Mouse (Mus musculus) mesoderm, embryonic 11.5 days (tissue): ENCODE measurements around the gene Inip.

ENCODE experiments used
- DNase-seq: peaks from one replicate; pipeline ENCODE4 v3.0.0-alpha.2; 2012; ENCODE audit warnings: low read depth, low spot score

Inip gene

GRCm38 (mm10) chr4:59801489-59801888 lies at the start of gene Inip:
TSS of gene Inip (minus strand) at chr4:59801589.
- no peak for DNase-seq

DNA sequence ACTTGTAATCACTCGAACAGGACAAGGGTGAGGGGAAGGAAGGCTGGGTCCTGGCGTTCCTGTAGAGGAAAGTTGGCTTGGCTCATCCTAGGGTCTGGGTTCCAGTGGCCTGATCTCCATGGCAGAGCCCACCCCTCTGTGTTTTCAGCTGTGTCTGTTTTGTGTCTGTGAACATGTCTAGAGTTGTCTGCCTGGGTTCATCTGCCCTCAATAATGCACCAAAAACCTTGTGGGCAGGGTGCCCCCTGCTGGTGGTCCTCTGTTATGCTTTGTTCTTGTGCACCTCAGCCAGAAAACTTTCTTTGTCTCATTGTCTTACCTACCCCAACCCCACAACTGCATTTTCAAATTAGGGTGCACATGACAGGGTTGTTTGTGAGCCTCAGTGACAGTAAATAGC lies 48.8 kb upstream of the Inip start:
- DNase-seq, result peak; percentile 78

- DNase-seq, result no peak
Observed at GRCm38 (mm10) chr4:59847447-59847846, 46.1 kb upstream of the Inip start.

DNA sequence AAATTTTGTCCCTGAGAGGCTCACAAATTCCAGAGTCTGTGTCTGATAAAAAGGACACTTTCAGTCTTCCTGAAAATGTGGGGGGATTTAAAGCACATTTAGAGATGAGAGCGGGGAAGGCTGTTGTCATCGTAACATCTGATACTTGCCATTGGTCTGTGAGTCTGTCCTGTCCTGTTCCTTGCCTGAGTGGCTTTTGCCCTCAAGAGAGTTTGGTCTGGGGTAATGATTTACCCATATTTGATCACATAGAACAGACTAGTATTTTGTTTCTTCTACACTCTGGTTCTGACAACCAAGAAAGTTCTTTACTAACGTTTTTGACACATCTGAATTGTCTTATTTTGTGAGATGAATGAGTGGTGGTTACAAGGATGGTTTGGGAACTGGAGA lies 43.9 kb upstream of the Inip start:
- DNase-seq, result no peak

DNA sequence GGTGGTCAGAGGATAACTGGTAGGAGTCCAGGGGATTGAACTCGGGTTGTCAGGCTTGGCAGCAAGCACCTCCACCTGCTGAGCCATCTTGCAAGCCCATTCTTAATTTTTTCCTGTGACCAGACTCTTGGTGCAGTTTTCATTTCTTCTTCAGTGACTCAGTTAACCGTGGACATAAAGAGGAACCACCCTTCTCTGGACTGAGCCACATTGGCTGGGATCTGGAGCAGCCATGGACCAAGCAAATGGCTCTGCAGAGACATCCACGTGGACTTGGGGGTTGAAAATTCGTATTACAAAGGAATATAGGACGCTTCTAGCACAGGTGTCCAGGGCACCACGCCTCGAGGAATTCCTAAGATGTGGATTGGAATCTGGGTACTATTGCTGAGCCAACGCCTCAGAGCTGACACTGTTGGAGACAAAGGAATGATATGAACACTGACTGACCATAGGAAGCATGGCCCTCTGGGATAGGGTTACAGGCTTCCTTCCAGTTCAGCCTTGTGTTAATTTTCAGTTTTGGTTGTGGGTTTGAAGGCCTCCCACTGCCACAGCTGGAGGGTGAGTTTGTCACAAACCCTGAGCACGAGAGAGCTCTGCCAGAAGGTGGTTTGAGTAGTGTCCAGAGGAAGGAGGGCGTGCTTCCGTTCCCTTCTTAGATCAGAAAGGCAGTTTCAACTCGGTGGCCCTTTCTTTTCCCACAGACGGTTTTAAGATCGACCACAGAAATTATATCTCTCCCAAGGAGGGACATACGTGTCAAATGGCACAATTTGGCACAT lies 43.3 kb upstream of the Inip start:
- no peak for DNase-seq

- no peak for DNase-seq
Observed at GRCm38 (mm10) chr4:59837659-59838058, 36.3 kb upstream of the Inip start.

DNA sequence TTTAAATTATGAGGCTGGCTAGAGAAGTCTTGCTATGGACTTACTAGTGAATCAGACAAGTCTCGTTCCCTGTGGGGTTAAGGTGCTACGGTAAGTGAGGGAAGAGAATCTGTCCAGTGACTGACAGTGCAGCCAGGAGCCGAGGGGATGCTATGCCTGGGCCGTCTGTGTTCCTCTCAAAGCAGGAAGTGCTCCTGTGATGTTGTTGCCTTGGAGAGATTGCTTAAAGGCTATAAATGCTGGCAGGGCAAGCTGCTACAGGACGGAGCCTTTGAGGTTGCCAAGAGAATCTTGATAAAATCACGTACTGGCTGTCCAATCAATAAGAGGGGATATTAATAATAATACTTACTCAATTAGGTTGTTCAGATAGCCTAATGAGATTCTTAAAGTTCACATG lies 31.4 kb upstream of the Inip start:
- DNase-seq, result no peak

DNA sequence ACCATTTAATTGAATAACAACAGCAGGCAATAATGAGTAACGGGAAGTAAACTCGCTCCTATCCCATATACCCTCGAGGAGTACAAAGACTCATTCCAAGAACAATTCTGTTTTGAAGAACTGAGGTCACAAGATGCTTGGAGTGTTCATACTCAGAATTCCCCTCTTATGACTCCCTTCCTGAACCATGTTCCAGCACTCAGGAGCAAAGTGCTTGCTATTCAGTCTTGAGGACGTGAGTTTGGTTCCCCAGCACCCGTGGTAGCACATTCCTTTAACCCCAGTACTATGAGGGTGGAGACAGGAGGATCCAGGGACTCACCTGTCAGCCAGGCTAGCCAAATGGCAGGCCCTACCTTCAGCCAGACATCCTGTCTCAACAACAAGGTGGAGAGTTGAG lies 29.6 kb upstream of the Inip start:
- no peak for DNase-seq

DNA sequence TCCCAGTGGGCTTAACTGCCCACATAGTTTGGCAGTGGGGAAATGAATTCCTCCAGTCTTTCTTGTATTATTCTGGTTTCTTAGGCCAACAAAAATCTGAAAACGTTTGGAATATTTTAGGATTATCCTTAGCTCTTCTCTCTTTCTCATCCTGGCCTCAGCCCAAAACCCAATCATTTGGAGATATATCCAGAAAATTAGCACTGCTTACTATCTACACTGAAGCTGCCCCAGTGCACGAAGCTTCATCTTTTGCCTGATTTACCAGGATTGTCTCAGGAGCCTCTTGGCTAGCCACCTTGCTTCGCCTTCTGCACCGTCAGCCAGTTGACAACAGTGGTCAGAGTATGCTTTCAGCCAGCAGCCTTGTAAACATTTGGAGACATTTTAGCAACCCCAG lies 27.7 kb upstream of the Inip start:
- no peak for DNase-seq

GRCm38 (mm10) chr4:59826381-59826780 lies 25.0 kb upstream of the Inip start:
- DNase-seq, result no peak

GRCm38 (mm10) chr4:59825634-59826033 lies 24.2 kb upstream of the Inip start:
- no peak for DNase-seq

DNA sequence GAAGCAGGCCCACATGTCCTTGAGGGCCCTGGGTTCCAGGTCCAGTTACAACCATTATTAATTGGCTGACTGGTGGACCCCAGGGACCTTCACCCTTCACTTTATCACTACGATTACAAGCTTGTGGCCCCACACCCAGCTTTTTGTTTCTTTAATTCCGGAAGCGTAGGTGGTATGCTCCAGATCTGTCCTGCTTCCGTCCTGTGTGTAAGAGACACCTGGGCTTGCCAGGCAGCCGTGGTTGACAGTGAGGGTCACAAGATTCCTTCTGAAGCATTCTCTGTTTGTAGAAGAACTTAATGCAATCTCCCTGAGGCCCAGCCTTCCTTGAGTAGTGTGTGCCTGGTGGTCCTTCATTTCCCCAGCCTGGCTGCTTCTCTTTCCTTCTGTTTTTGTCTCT lies 23.5 kb upstream of the Inip start:
- no peak for DNase-seq

DNA sequence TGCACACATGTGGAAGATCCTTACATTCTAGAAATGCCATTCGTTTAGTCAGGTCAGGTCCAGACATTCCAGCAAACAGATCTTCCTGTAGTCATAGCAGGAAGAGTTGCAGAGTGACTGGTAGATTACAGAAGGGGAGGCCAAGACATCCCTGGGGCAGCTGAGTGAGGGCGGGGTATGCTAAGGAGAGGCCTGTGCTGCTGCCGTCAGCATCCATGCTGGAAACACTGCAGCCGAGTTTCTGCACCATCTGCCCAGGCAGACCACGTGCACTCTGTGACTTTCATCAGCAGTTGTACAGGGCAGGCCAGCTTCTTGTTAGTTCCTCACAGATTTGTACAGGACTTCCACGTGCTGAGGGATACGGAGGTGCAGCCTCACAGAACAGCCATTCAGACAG lies 22.1 kb upstream of the Inip start:
- peak; percentile 28 for DNase-seq

DNA sequence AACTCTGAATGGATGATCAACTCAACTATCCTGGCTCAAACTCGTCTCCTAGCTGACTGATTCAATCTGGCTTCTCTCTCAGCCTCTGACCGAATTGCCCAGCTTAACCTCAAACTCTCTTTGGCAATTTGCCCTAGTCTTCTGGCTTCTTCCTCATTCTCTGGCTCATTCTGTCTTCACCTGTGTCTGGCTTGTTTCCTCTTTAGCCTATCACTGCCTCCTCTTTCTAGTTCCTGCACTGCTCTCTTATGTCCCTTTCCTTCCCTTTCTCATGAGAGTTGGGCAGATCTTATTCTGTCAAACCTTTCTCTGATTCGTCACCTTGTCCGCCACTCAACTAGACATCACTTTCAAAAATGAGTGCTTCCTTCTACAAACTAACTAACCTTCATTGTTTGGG lies 20.7 kb upstream of the Inip start:
- DNase-seq, result no peak

GRCm38 (mm10) chr4:59821516-59821915 lies 20.1 kb upstream of the Inip start:
- DNase-seq, result no peak

DNA sequence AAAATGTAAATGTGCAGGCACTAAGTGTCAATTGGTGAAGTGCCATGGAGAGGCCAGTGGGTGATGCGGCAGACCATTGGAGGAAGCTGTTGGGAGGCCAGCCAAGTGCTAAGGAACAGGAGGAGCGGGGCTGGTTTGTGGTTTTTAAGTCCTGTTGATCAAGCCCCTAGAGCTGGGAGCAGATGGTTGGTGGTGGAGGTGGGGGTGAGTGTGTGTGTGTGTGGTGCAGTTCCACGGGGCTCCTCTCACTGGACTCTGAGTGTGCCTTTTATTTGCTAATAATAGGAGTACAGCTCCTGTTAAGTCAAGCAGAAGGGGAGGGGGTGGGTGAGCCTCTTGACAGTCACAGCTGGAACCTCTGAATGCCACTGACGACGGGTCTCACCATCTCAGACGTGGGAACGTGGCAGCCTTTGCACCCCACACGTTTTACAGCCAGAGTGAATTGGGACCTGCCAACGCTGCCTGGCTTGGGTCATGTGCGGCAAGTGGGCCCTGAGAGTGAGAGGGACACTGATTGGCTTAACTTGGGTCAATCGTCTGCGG lies 18.2 kb upstream of the Inip start:
- peak; percentile 54 for DNase-seq

DNA sequence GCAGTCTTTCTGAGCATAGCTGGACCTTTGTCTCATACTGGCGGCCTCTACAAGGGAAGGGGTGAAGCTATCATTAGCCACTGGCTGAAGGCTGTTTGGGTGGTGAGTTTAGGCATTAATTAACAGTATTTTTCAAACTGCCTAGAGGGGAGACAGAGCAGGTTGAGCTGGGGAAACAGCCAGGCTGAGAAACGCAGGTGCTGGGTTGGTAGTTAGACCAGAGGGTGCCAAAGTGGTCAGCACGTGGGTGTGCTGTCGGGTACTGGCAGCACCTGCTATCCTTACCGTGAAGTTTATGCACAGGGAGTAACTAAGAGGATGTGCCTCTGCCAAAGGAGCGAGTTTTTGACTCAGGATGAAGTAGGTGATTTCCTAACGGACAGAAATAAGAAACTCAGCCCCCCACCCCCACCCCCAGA lies 17.7 kb upstream of the Inip start:
- no peak for DNase-seq

DNA sequence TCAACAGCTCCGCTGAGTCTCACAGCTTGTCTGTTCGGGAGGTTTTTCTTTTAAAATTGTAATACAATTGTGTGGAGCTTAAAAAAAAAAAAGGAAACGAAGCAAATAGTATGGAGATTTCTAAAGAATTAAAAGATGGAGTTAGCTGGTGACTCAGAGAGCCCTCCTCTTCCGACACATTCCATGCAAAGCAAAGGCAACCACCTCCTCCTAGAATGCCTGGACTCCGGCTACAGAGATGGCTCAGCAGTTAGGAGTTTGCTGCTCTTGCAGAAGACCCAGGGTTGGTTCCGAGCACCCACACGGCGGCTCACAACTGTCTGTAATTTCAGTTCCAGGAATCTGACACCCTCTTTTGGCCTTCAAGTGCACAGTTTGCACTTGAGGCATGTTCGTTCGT lies 17.1 kb upstream of the Inip start:
- DNase-seq, result no peak

DNA sequence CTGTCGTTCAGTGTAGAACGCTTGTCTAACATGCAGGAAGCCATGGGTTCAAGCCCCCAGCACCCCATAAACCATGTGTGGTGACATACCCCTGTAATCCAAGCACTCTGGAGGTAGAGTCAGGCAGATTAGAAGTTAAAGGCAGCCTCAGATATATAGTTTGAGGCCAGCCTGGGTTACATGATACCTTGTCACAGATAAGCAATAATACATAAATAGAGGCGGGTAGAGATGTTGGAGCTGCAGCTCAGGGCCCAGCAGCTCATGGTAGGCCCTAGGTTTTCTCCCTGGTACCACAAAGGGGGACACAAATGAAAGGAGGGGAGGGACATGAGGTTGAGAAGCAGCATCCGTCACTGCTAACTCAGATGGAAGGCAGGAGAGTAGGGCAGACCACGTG lies 16.4 kb upstream of the Inip start:
- no peak for DNase-seq

GRCm38 (mm10) chr4:59816477-59816876 lies 15.1 kb upstream of the Inip start:
- DNase-seq, result no peak

- no peak for DNase-seq
Observed at GRCm38 (mm10) chr4:59816016-59816415, 14.6 kb upstream of the Inip start.

DNA sequence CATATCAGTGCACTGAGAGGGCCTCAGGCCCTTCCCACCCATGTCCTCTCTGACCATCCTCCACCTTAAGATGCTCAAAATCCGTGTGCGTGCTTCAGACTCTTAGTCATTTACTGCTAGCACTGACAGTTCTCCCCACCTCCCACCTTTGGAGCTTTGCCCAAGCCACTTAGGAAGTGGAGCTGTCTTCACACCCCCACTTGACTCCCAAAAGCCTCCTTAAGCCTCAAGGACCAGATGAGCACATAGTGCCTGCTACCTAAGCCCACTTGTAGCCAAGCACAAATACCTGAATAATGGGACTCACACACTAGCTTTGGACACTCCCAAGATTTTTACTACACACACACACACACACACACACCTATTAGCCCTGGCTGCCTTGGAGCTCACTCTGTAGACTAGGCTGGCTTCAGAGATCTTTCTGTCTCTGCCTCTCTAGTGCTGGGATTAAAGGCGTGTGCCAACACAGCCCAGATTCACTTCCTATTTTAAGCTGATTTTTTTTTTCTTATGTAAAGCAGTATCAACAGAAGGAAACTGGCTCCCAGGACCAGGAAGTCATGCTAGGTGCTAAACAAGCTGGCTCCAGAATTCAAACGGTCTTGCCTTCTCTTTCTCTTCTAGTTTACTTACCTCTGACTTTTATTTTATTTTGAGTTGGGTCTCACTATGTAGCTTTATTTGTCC lies 13.9 kb upstream of the Inip start:
- no peak for DNase-seq

DNA sequence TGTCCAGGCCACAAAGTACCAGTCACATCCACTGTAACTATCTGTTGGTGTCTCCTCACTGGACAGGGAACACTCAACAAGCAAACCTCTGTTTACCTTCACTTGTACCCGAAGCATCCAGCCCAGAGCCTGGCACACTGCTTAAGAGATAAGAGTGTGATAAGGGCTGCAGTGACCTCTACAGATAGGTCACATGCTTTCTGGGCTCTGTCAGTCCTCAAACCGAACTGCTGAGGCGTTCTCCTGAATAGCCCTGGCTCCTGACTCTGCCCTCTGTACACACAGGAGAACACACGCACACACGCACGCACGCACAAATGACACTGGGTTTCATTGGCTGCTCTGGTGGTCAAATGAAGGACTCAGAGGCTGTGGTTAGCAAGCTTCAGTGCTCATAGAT lies 12.7 kb upstream of the Inip start:
- no peak for DNase-seq
